Mouse (Mus musculus) cortical plate, adult 2 months (tissue): Measurements from ENCODE around the gene Matk.

ENCODE experiments used
- CTCF ChIP-seq: fragments of 200-500 bp; IDR thresholded peaks from 2 replicates; pipeline ENCODE4 v1.5.1; 2011; ENCODE audit warnings: mild to moderate bottlenecking, control low read depth, low read length; ENCODE audit not compliant: insufficient read depth; ENCODE audit errors: extremely low read depth
- POLR2A ChIP-seq: fragments of 200-500 bp; IDR thresholded peaks from 2 replicates; pipeline ENCODE4 v1.6.1; 2011; ENCODE audit warnings: mild to moderate bottlenecking, low read length, control low read depth; ENCODE audit not compliant: insufficient read depth; ENCODE audit errors: extremely low read depth

GRCm38 (mm10) chr10:81279496-81279895, 26.8 kb downstream of the Matk start:
- TF ChIP-seq CTCF (no peak), POLR2A (no peak)
